Mouse (Mus musculus) heart, embryonic 10.5 days (tissue): ENCODE measurements around the gene Igf2bp2. TPM values are rescaled to one million over a fixed set of nuclear protein-coding genes. Genes with fewer than 3 reads are reported as not detected.

Experiments used
- DNase-seq: peaks from one replicate; pipeline ENCODE4 v3.0.0-alpha.2; 2017; ENCODE audit warnings: low spot score
- H3K27ac ChIP-seq: fragments of 300-500 bp; sonication (generic); 2 replicates; pipeline ENCODE4 v1.5.1; 2016; ENCODE audit warnings: mild to moderate bottlenecking
- H3K27me3 ChIP-seq: fragments of 300-500 bp; sonication (generic); 2 replicates; pipeline ENCODE4 v1.6.1; 2016; ENCODE audit warnings: mild to moderate bottlenecking; ENCODE audit not compliant: poor library complexity, insufficient read depth, severe bottlenecking
- H3K36me3 ChIP-seq: fragments of 300-500 bp; sonication (generic); 2 replicates; pipeline ENCODE4 v1.6.1; 2016; ENCODE audit warnings: mild to moderate bottlenecking, moderate library complexity
- H3K4me1 ChIP-seq: fragments of 300-500 bp; sonication (generic); 2 replicates; pipeline ENCODE4 v1.6.1; 2016; ENCODE audit warnings: mild to moderate bottlenecking
- H3K4me3 ChIP-seq: fragments of 300-500 bp; sonication (generic); 2 replicates; pipeline ENCODE4 v1.5.1; 2016; ENCODE audit warnings: mild to moderate bottlenecking, moderate library complexity
- H3K9me3 ChIP-seq: fragments of 300-500 bp; sonication (generic); 2 replicates; pipeline ENCODE4 v1.6.1; 2016; ENCODE audit warnings: mild to moderate bottlenecking, moderate library complexity
- WGBS: fragments of 180-500 bp; shearing (Covaris S2); methylation state at CpG from one replicate; pipeline ENCODE4 v1.1.7; 2016; 5-methylcytosine and 5-hydroxymethylcytosine counted together
- polyA plus RNA-seq: library from polyadenylated mRNA; unstranded; fragments of >200 nt; fragmentation: Nextera tagmentation; extraction: Ambion mirVana; gene quantifications from 2 replicates; pipeline ENCODE4 v1.2.1, GENCODE M21; 2016

Gene Igf2bp2
- polyA plus RNA-seq, 1 experiment from 2014 or later = 143 TPM

GRCm38 (mm10) chr16:22140861-22141260, 22.2 kb downstream of the Igf2bp2 start:
- Histone ChIP-seq H3K27ac (no peak overlapping the region), H3K4me3 (no peak overlapping the region), H3K4me1 (peaks cover 34% of the 10 kb centered on the region; the same call in 1 of the 2 replicates), H3K27me3 (no peaks in the 10 kb centered on the region), H3K36me3 (peaks cover 8% of the 10 kb centered on the region; the same call in 1 of the 2 replicates), H3K9me3 (no peaks in the 10 kb centered on the region)
- 76% methylated on average over 6 of the region's 6 CpGs for WGBS
- peak; percentile 25 for DNase-seq

- Histone ChIP-seq H3K36me3 (peaks cover 8% of the 10 kb centered on the region; the same call in 1 of the 2 replicates), H3K4me3 (no peak overlapping the region), H3K27ac (no peak overlapping the region), H3K27me3 (no peaks in the 10 kb centered on the region), H3K4me1 (peaks cover 33% of the 10 kb centered on the region; the same call in 1 of the 2 replicates), H3K9me3 (no peaks in the 10 kb centered on the region)
- 85% methylated on average over 5 of the region's 5 CpGs for WGBS
- peak; percentile 31 for DNase-seq
Observed at GRCm38 (mm10) chr16:22139821-22140220, 23.3 kb downstream of the Igf2bp2 start.

- Histone ChIP-seq H3K4me1 (peaks cover 41% of the 10 kb centered on the region; the same call in 1 of the 2 replicates), H3K27ac (no peak overlapping the region), H3K36me3 (0 out of 2 replicates have a peak, but pooled peaks cover 3% of the 10 kb centered on the region), H3K9me3 (no peaks in the 10 kb centered on the region), H3K4me3 (no peak overlapping the region), H3K27me3 (no peaks in the 10 kb centered on the region)
- 86% methylated on average over 5 of the region's 5 CpGs for WGBS
- no peak for DNase-seq
Observed at GRCm38 (mm10) chr16:22136198-22136597, 26.9 kb downstream of the Igf2bp2 start.

GRCm38 (mm10) chr16:22131321-22131720, 31.8 kb downstream of the Igf2bp2 start:
- Histone ChIP-seq H3K9me3 (no peaks in the 10 kb centered on the region), H3K36me3 (peaks cover 16% of the 10 kb centered on the region; the same call in 1 of the 2 replicates), H3K4me3 (no peak overlapping the region), H3K27me3 (no peaks in the 10 kb centered on the region), H3K4me1 (peaks cover 18% of the 10 kb centered on the region), H3K27ac (no peak overlapping the region)
- DNase-seq = no peak
- WGBS = 82% methylated on average over 6 of the region's 6 CpGs

GRCm38 (mm10) chr16:22129511-22129910, 33.6 kb downstream of the Igf2bp2 start:
- peaks cover 23% of the 10 kb centered on the region for H3K4me1 ChIP-seq
- no peaks in the 10 kb centered on the region for H3K27me3 ChIP-seq
- 92% methylated on average over 7 of the region's 7 CpGs for WGBS
- H3K36me3 ChIP-seq = peaks cover 16% of the 10 kb centered on the region; the same call in 1 of the 2 replicates
- H3K27ac ChIP-seq = no peak overlapping the region
- no peak for DNase-seq
- no peak overlapping the region for H3K4me3 ChIP-seq
- H3K9me3 ChIP-seq = no peaks in the 10 kb centered on the region

GRCm38 (mm10) chr16:22128595-22128994, 34.5 kb downstream of the Igf2bp2 start:
- Histone ChIP-seq H3K27ac (no peak overlapping the region), H3K36me3 (peaks cover 16% of the 10 kb centered on the region; the same call in 1 of the 2 replicates), H3K4me1 (peaks cover 27% of the 10 kb centered on the region), H3K27me3 (no peaks in the 10 kb centered on the region), H3K9me3 (no peaks in the 10 kb centered on the region), H3K4me3 (no peak overlapping the region)
- no peak for DNase-seq
- 92% methylated on average over 2 of the region's 2 CpGs for WGBS

- WGBS = 94% methylated on average over 5 of the region's 5 CpGs
- peaks cover 16% of the 10 kb centered on the region; the same call in 1 of the 2 replicates for H3K36me3 ChIP-seq
- DNase-seq = no peak
- peaks cover 28% of the 10 kb centered on the region for H3K4me1 ChIP-seq
- no peak overlapping the region for H3K27ac ChIP-seq
- no peaks in the 10 kb centered on the region for H3K9me3 ChIP-seq
- no peak overlapping the region for H3K4me3 ChIP-seq
- no peaks in the 10 kb centered on the region for H3K27me3 ChIP-seq
Observed at GRCm38 (mm10) chr16:22127806-22128205, 35.3 kb downstream of the Igf2bp2 start.

- peaks cover 30% of the 10 kb centered on the region for H3K4me1 ChIP-seq
- WGBS = 94% methylated on average over 4 of the region's 4 CpGs
- H3K27me3 ChIP-seq = no peaks in the 10 kb centered on the region
- no peak overlapping the region for H3K27ac ChIP-seq
- peaks cover 16% of the 10 kb centered on the region; the same call in 1 of the 2 replicates for H3K36me3 ChIP-seq
- DNase-seq = no peak
- no peak overlapping the region for H3K4me3 ChIP-seq
- H3K9me3 ChIP-seq = no peaks in the 10 kb centered on the region
Observed at GRCm38 (mm10) chr16:22126936-22127335, 36.2 kb downstream of the Igf2bp2 start.

- H3K36me3 ChIP-seq = peaks cover 19% of the 10 kb centered on the region; the same call in 1 of the 2 replicates
- H3K27me3 ChIP-seq = no peaks in the 10 kb centered on the region
- peaks cover 48% of the 10 kb centered on the region for H3K4me1 ChIP-seq
- 16% methylated on average over 7 of the region's 7 CpGs for WGBS
- H3K9me3 ChIP-seq = no peaks in the 10 kb centered on the region
- DNase-seq = no peak
- H3K27ac ChIP-seq = peak overlapping the region; percentile 43; the same call in 1 of the 2 replicates
- H3K4me3 ChIP-seq = no peak overlapping the region
Observed at GRCm38 (mm10) chr16:22124325-22124918, 38.7 kb downstream of the Igf2bp2 start.

GRCm38 (mm10) chr16:22123658-22124057, 39.4 kb downstream of the Igf2bp2 start:
- 34% methylated on average over 5 of the region's 5 CpGs for WGBS
- peaks cover 22% of the 10 kb centered on the region; the same call in 1 of the 2 replicates for H3K36me3 ChIP-seq
- no peaks in the 10 kb centered on the region for H3K27me3 ChIP-seq
- no peak overlapping the region for H3K27ac ChIP-seq
- no peak for DNase-seq
- H3K4me3 ChIP-seq = no peak overlapping the region
- peaks cover 56% of the 10 kb centered on the region for H3K4me1 ChIP-seq
- H3K9me3 ChIP-seq = no peaks in the 10 kb centered on the region

- no peak for DNase-seq
- H3K36me3 ChIP-seq = peaks cover 24% of the 10 kb centered on the region; the same call in 1 of the 2 replicates
- no peaks in the 10 kb centered on the region for H3K27me3 ChIP-seq
- no peak overlapping the region for H3K4me3 ChIP-seq
- H3K27ac ChIP-seq = no peak overlapping the region
- H3K4me1 ChIP-seq = peaks cover 56% of the 10 kb centered on the region
- no peaks in the 10 kb centered on the region for H3K9me3 ChIP-seq
- 32% methylated on average over 8 of the region's 8 CpGs for WGBS
Observed at GRCm38 (mm10) chr16:22121109-22121508, 42.0 kb downstream of the Igf2bp2 start.

GRCm38 (mm10) chr16:22119524-22119923, 43.6 kb downstream of the Igf2bp2 start:
- H3K27ac ChIP-seq = peak overlapping the region; percentile 30; the same call in 1 of the 2 replicates
- H3K36me3 ChIP-seq = peaks cover 25% of the 10 kb centered on the region; the same call in 1 of the 2 replicates
- peaks cover 43% of the 10 kb centered on the region for H3K4me1 ChIP-seq
- WGBS = 93% methylated on average over 15 of the region's 15 CpGs
- no peaks in the 10 kb centered on the region for H3K9me3 ChIP-seq
- DNase-seq = no peak
- H3K27me3 ChIP-seq = no peaks in the 10 kb centered on the region
- H3K4me3 ChIP-seq = no peak overlapping the region

- Histone ChIP-seq H3K4me1 (peaks cover 37% of the 10 kb centered on the region), H3K27me3 (no peaks in the 10 kb centered on the region), H3K27ac (peak overlapping the region; percentile 30; the same call in 1 of the 2 replicates), H3K4me3 (no peak overlapping the region), H3K9me3 (no peaks in the 10 kb centered on the region), H3K36me3 (peaks cover 25% of the 10 kb centered on the region; the same call in 1 of the 2 replicates)
- no peak for DNase-seq
- 62% methylated on average over 14 of the region's 14 CpGs for whole genome bisulfite sequencing
Observed at GRCm38 (mm10) chr16:22118716-22119501, 44.2 kb downstream of the Igf2bp2 start.
